Mouse (Mus musculus): ENCODE measurements at regions not wholly inside any gene's neighbourhood (a gene's known extent, or its start where the extent isn't known, plus 50 kb on each side); places are given as distances from the start of the nearest gene placed in this dataset.

- DNase-seq (ENCODE audit: low spot score), result no peak
Measured at GRCm38 (mm10) chr17:51258316-51258715, 79.2 kb upstream of the Tbc1d5 start.

GRCm38 (mm10) chr17:51248543-51248942 is 69.4 kb upstream of the Tbc1d5 start:
- DNase-seq (ENCODE audit: low spot score), result no peak

GRCm38 (mm10) chr17:51246038-51246437 is 66.9 kb upstream of the Tbc1d5 start:
- no peak for DNase-seq (ENCODE audit: low spot score)

- no peak for DNase-seq (ENCODE audit: low spot score)
Measured at GRCm38 (mm10) chr17:51240360-51240993, 61.3 kb upstream of the Tbc1d5 start.

GRCm38 (mm10) chr17:51239465-51239864 is 60.3 kb upstream of the Tbc1d5 start:
- DNase-seq (ENCODE audit: low spot score), result no peak

Measured in urinary bladder, postnatal 25 days (tissue).